Mouse (Mus musculus) kidney, embryonic 16.5 days (tissue): ENCODE data around the gene Baiap2. TPM values are rescaled to one million over a fixed set of nuclear protein-coding genes. Genes with fewer than 3 reads are reported as not detected.

ENCODE experiments used
- ATAC-seq: fragments of 200-750 bp; cut with Nextera tagmentation; 2 replicates; pipeline ENCODE4 v1.8.0; 2017; ENCODE audit warnings: moderate TSS enrichment; ENCODE audit not compliant: low FRiP score, low TSS enrichment
- H3K27ac ChIP-seq: fragments of 300-500 bp; sonication (generic); 2 replicates; pipeline ENCODE4 v1.5.1; 2014; ENCODE audit warnings: low read length
- H3K27me3 ChIP-seq: fragments of 300-500 bp; sonication (generic); 2 replicates; pipeline ENCODE4 v1.6.1; 2014; ENCODE audit warnings: low read length, control low read depth, mixed read lengths; ENCODE audit not compliant: insufficient read depth
- H3K36me3 ChIP-seq: fragments of 300-500 bp; sonication (generic); 2 replicates; pipeline ENCODE4 v1.6.1; 2014; ENCODE audit warnings: low read length, control low read depth, mixed read lengths; ENCODE audit not compliant: insufficient read depth
- H3K4me1 ChIP-seq: fragments of 300-500 bp; sonication (generic); 2 replicates; pipeline ENCODE4 v1.6.1; 2014; ENCODE audit warnings: low read length, control low read depth, mixed read lengths; ENCODE audit not compliant: insufficient read depth
- H3K4me2 ChIP-seq: fragments of 300-500 bp; sonication (generic); replicated peaks from 2 replicates; pipeline ENCODE4 v1.6.1; 2014; ENCODE audit warnings: low read depth, low read length
- H3K4me3 ChIP-seq: fragments of 300-500 bp; sonication (generic); 2 replicates; pipeline ENCODE4 v1.5.1; 2014; ENCODE audit warnings: mild to moderate bottlenecking, low read length
- H3K9ac ChIP-seq: fragments of 300-500 bp; sonication (generic); replicated peaks from 2 replicates; pipeline ENCODE4 v1.6.1; 2014; ENCODE audit warnings: low read length
- H3K9me3 ChIP-seq: fragments of 300-500 bp; sonication (generic); 2 replicates; pipeline ENCODE4 v1.6.1; 2016; ENCODE audit warnings: low read length, control low read depth
- WGBS: fragments of 180-500 bp; shearing (Covaris S2); extraction: QIAGEN DNeasy Blood & Tissue Kit; methylation state at CpG from one replicate; pipeline ENCODE4 v1.1.7; 2014; 5-methylcytosine and 5-hydroxymethylcytosine counted together
- polyA plus RNA-seq: library from polyadenylated mRNA; unstranded; fragments of >200 nt; fragmentation: Nextera tagmentation; extraction: Ambion mirVana; gene quantifications from 2 replicates; pipeline ENCODE4 v1.2.1, GENCODE M21; 2015

The Baiap2 gene
- polyA plus RNA-seq, 1 experiment from 2014 or later: 25.3 TPM

- H3K9ac ChIP-seq: no peak overlapping the region
- no peaks in the 10 kb centered on the region for H3K27me3 ChIP-seq
- no peaks in the 10 kb centered on the region for H3K4me1 ChIP-seq
- no peak overlapping the region for H3K4me2 ChIP-seq
- H3K27ac ChIP-seq: no peak overlapping the region
- ATAC-seq: no peak
- peaks cover 17% of the 10 kb centered on the region for H3K36me3 ChIP-seq
- H3K4me3 ChIP-seq: no peak overlapping the region
- 82% methylated on average over 3 of the region's 3 CpGs for WGBS
- no peaks in the 10 kb centered on the region for H3K9me3 ChIP-seq
Measured at GRCm38 (mm10) chr11:119981769-119982168, 39.2 kb downstream of the Baiap2 start.

GRCm38 (mm10) chr11:119982236-119982635, 39.7 kb downstream of the Baiap2 start:
- Histone ChIP-seq H3K36me3 (peaks cover 17% of the 10 kb centered on the region), H3K4me1 (no peaks in the 10 kb centered on the region), H3K9me3 (no peaks in the 10 kb centered on the region), H3K27ac (no peak overlapping the region), H3K4me3 (no peak overlapping the region), H3K9ac (no peak overlapping the region), H3K27me3 (no peaks in the 10 kb centered on the region), H3K4me2 (no peak overlapping the region)
- ATAC-seq: no peak
- 96% methylated on average over 3 of the region's 3 CpGs for WGBS

- Histone ChIP-seq H3K9ac (no peak overlapping the region), H3K27ac (no peak overlapping the region), H3K4me2 (no peak overlapping the region), H3K27me3 (no peaks in the 10 kb centered on the region), H3K4me1 (peaks cover 2% of the 10 kb centered on the region; the same call in 1 of the 2 replicates), H3K9me3 (no peaks in the 10 kb centered on the region), H3K36me3 (peaks cover 17% of the 10 kb centered on the region), H3K4me3 (no peak overlapping the region)
- no peak for ATAC-seq
- WGBS: 83% methylated on average over 2 of the region's 2 CpGs
Measured at GRCm38 (mm10) chr11:119983151-119983550, 40.6 kb downstream of the Baiap2 start.

- Histone ChIP-seq H3K9ac (no peak overlapping the region), H3K9me3 (no peaks in the 10 kb centered on the region), H3K36me3 (peaks cover 10% of the 10 kb centered on the region), H3K4me3 (no peak overlapping the region), H3K27me3 (no peaks in the 10 kb centered on the region), H3K4me2 (no peak overlapping the region), H3K27ac (no peak overlapping the region), H3K4me1 (peaks cover 29% of the 10 kb centered on the region)
- 88% methylated on average over 9 of the region's 9 CpGs for WGBS
- no peak for ATAC-seq
Measured at GRCm38 (mm10) chr11:119986751-119987425, 44.3 kb downstream of the Baiap2 start.

- Histone ChIP-seq H3K27ac (no peak overlapping the region), H3K27me3 (no peaks in the 10 kb centered on the region), H3K4me2 (no peak overlapping the region), H3K9ac (no peak overlapping the region), H3K4me3 (no peak overlapping the region), H3K4me1 (peaks cover 29% of the 10 kb centered on the region), H3K9me3 (no peaks in the 10 kb centered on the region), H3K36me3 (peaks cover 6% of the 10 kb centered on the region; the same call in 1 of the 2 replicates)
- ATAC-seq: no peak
- 86% methylated on average over 7 of the region's 7 CpGs for WGBS
Measured at GRCm38 (mm10) chr11:119987876-119988275, 45.3 kb downstream of the Baiap2 start.

- Histone ChIP-seq H3K4me2 (no peak overlapping the region), H3K4me3 (no peak overlapping the region), H3K27ac (peak overlapping the region; percentile 23; the same call in 1 of the 2 replicates), H3K27me3 (no peaks in the 10 kb centered on the region), H3K36me3 (peaks cover 6% of the 10 kb centered on the region; the same call in 1 of the 2 replicates), H3K9ac (no peak overlapping the region), H3K4me1 (peaks cover 29% of the 10 kb centered on the region), H3K9me3 (no peaks in the 10 kb centered on the region)
- 88% methylated on average over 7 of the region's 7 CpGs for WGBS
- no peak for ATAC-seq
Measured at GRCm38 (mm10) chr11:119988391-119988790, 45.8 kb downstream of the Baiap2 start.

GRCm38 (mm10) chr11:119989115-119989564, 46.6 kb downstream of the Baiap2 start:
- H3K27ac ChIP-seq: peak overlapping the region; percentile 66
- WGBS: 23% methylated on average over 10 of the region's 10 CpGs
- peak; percentile 60 for ATAC-seq
- H3K4me3 ChIP-seq: no peak overlapping the region
- H3K9ac ChIP-seq: no peak overlapping the region
- H3K4me1 ChIP-seq: peaks cover 29% of the 10 kb centered on the region
- H3K27me3 ChIP-seq: no peaks in the 10 kb centered on the region
- H3K36me3 ChIP-seq: peaks cover 1% of the 10 kb centered on the region; the same call in 1 of the 2 replicates
- H3K9me3 ChIP-seq: no peaks in the 10 kb centered on the region
- H3K4me2 ChIP-seq: no peak overlapping the region

GRCm38 (mm10) chr11:119990658-119991337, 48.2 kb downstream of the Baiap2 start:
- Histone ChIP-seq H3K9ac (peak overlapping the region; percentile 43; the same call in 1 of the 2 replicates), H3K4me2 (no peak overlapping the region; the same call in 1 of the 2 replicates)

GRCm38 (mm10) chr11:119991338-119991678, 48.7 kb downstream of the Baiap2 start:
- Histone ChIP-seq H3K27me3 (no peaks in the 10 kb centered on the region), H3K36me3 (peaks cover 11% of the 10 kb centered on the region), H3K4me1 (peaks cover 29% of the 10 kb centered on the region), H3K9me3 (no peaks in the 10 kb centered on the region), H3K4me3 (no peak overlapping the region), H3K27ac (no peak overlapping the region; the same call in 1 of the 2 replicates), H3K9ac (peak overlapping the region; percentile 43; the same call in 1 of the 2 replicates), H3K4me2 (no peak overlapping the region; the same call in 1 of the 2 replicates)
- peak; percentile 80 for ATAC-seq
- 9% methylated on average over 10 of the region's 10 CpGs for WGBS

More at GRCm38 (mm10) chr11:119990658-119991337, 48.2 kb downstream of the Baiap2 start:
- H3K27ac ChIP-seq: peak overlapping the region; percentile 45; the same call in 1 of the 2 replicates
- H3K4me3 ChIP-seq: no peak overlapping the region
- H3K9me3 ChIP-seq: no peaks in the 10 kb centered on the region
- peaks cover 29% of the 10 kb centered on the region for H3K4me1 ChIP-seq
- no peak; the same call in 1 of the 2 replicates for ATAC-seq
- WGBS: 51% methylated on average over 10 of the region's 10 CpGs
- H3K27me3 ChIP-seq: no peaks in the 10 kb centered on the region
- peaks cover 11% of the 10 kb centered on the region for H3K36me3 ChIP-seq

GRCm38 (mm10) chr11:119997351-119997750, 54.8 kb downstream of the Baiap2 start:
- H3K9me3 ChIP-seq: no peaks in the 10 kb centered on the region
- no peak overlapping the region for H3K4me2 ChIP-seq
- H3K27me3 ChIP-seq: no peaks in the 10 kb centered on the region
- no peak overlapping the region for H3K27ac ChIP-seq
- no peaks in the 10 kb centered on the region for H3K4me1 ChIP-seq
- peaks cover 28% of the 10 kb centered on the region for H3K36me3 ChIP-seq
- WGBS: 80% methylated on average over 16 of the region's 16 CpGs
- no peak for ATAC-seq
- no peak overlapping the region for H3K9ac ChIP-seq
- H3K4me3 ChIP-seq: no peak overlapping the region
